26 mouse cellular contexts compared by ENCODE assay signal in the genomic region with DNA sequence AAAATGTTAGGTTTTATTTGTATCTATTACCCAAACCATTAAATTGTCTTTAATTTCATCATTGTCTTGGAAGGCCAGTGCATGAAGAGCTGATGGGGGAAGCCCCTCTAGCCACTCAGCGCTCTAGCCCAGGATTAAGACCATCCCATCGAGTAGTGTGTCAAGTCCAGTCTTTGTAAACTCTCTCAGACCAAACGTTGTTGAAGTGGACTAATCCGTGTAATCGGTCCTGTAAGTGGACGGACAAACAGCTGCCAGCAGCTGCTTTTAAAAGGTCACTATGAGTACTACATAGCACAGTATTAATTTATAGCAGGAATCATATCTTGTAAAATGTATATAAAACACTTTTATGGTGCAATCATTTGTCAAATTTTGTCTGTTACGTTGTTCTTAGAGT. TPM values are rescaled to one million over a fixed set of nuclear protein-coding genes. Genes with fewer than 3 reads are reported as not detected.
DNase-seq lines count a peak whose midpoint lies in the region; ATAC-seq and TF ChIP-seq lines count a peak whose summit lies in the region.
"Had no signal": no experiment of that assay in that cellular context is flagged by ENCODE, and none has a peak within 500 bp of the region (broad histone marks: within the 10 kb centered on the region; RNA-seq: fewer than 3 reads in every experiment).

No protein-coding gene starts in this region.

- intact Hi-C loops in left cerebral cortex, postnatal 36 days (cut with DNase I) = no loop called here

- H3K4me1 ChIP-seq in kidney, embryonic 15.5 days = no peaks in the 10 kb centered on the region
- H3K4me1 ChIP-seq in intestine, embryonic 16.5 days (ENCODE audit: control insufficient read depth, insufficient read depth, low read length) = peaks cover 5% of the 10 kb centered on the region; the same call in 1 of the 2 replicates
- H3K4me1 ChIP-seq: embryonic facial prominence, embryonic 15.5 days; hindbrain, embryonic 13.5 days; limb, embryonic 13.5 days; midbrain, embryonic 12.5 days had no signal

- H3K36me3 ChIP-seq in kidney, embryonic 15.5 days = peaks cover 29% of the 10 kb centered on the region; the same call in 1 of the 2 replicates
- H3K36me3 ChIP-seq in intestine, embryonic 16.5 days (ENCODE audit: control insufficient read depth, insufficient read depth, low read length) = 0 out of 2 replicates have a peak, but pooled peaks cover 3% of the 10 kb centered on the region

- peak; percentile 69; the same call in 1 of the 2 replicates for ATAC-seq in kidney, embryonic 15.5 days (replicated peaks; ENCODE audit: low FRiP score)
- ATAC-seq in intestine, embryonic 16.5 days = peak; percentile 90
- no peak for ATAC-seq in erythroid progenitor cell, adult 5-6 weeks (replicated peaks; ENCODE audit: low FRiP score, poor library complexity, severe bottlenecking)
- ATAC-seq: liver, embryonic 12.5 days; Patski had no signal

- WGBS in kidney, embryonic 15.5 days = 70% methylated on average over 7 of the region's 7 CpGs
- 52% methylated on average over 7 of the region's 7 CpGs for WGBS in intestine, embryonic 16.5 days

- no peaks in the 10 kb centered on the region for H3K27me3 ChIP-seq in kidney, embryonic 15.5 days
- no peaks in the 10 kb centered on the region for H3K27me3 ChIP-seq in intestine, embryonic 16.5 days (replicated peaks; ENCODE audit: control insufficient read depth, insufficient read depth, low read length)
- H3K27me3 ChIP-seq: embryonic facial prominence, embryonic 15.5 days; heart, embryonic 15.5 days; hindbrain, embryonic 13.5 days; limb, embryonic 13.5 days; liver, embryonic 12.5 days; midbrain, embryonic 12.5 days; Patski had no signal

- no peak for TF ChIP-seq CTCF in layer of hippocampus, adult 2 months (conservative IDR thresholded peaks at IDR 0.05)

- no peaks in the 10 kb centered on the region for H3K9me3 ChIP-seq in kidney, embryonic 15.5 days (replicated peaks)
- H3K9me3 ChIP-seq in intestine, embryonic 16.5 days (ENCODE audit: control insufficient read depth, low read length) = no peaks in the 10 kb centered on the region
- H3K9me3 ChIP-seq: embryonic facial prominence, embryonic 15.5 days; heart, embryonic 15.5 days; hindbrain, embryonic 13.5 days; limb, embryonic 13.5 days; liver, embryonic 12.5 days; midbrain, embryonic 12.5 days had no signal

- no peak overlapping the region for H3K27ac ChIP-seq in kidney, embryonic 15.5 days
- H3K27ac ChIP-seq in layer of hippocampus, adult 2 months = 0 out of 2 replicates have a peak overlapping the region, but pooled peaks have one; percentile 16
- no peak overlapping the region for H3K27ac ChIP-seq in intestine, embryonic 16.5 days (ENCODE audit: low read length)
- H3K27ac ChIP-seq: embryonic facial prominence, embryonic 15.5 days; heart, embryonic 15.5 days; hindbrain, embryonic 13.5 days; limb, embryonic 13.5 days; liver, embryonic 12.5 days; midbrain, embryonic 12.5 days had no signal

- H3K9ac ChIP-seq in kidney, embryonic 15.5 days = no peak overlapping the region
- no peak overlapping the region for H3K9ac ChIP-seq in intestine, embryonic 16.5 days (ENCODE audit: low read depth, low read length)
- H3K9ac ChIP-seq: embryonic facial prominence, embryonic 15.5 days; heart, embryonic 15.5 days; hindbrain, embryonic 13.5 days; limb, embryonic 13.5 days; liver, embryonic 12.5 days; midbrain, embryonic 12.5 days had no signal

- no peak for DNase-seq in kidney, postnatal 25 days
- no peak for DNase-seq in layer of hippocampus, adult 2 months (ENCODE audit: low spot score in 2 of 2)
- DNase-seq in layer of hippocampus, adult 8-10 months (ENCODE audit: low spot score in 2 of 2) = no peak
- peak; percentile 15 for DNase-seq in NIH3T3 (ENCODE audit: low read depth)
- no peak for DNase-seq in left cerebral cortex, postnatal 36 days (ENCODE audit: low spot score in 2 of 2)
- DNase-seq: adrenal gland, postnatal 36 days; cerebellum, adult 9-11 months; gastrocnemius, postnatal 36 days; heart, postnatal 36 days; layer of hippocampus, postnatal 36 days; lung, adult 18-20 months; thymus, adult 2 months; thymus, postnatal 4 days had no signal

- H3K4me2 ChIP-seq in kidney, embryonic 15.5 days = no peak overlapping the region
- H3K4me2 ChIP-seq in intestine, embryonic 16.5 days (ENCODE audit: low read depth, low read length) = no peak overlapping the region
- H3K4me2 ChIP-seq: embryonic facial prominence, embryonic 15.5 days; heart, embryonic 15.5 days; hindbrain, embryonic 13.5 days; limb, embryonic 13.5 days; liver, embryonic 12.5 days; midbrain, embryonic 12.5 days had no signal

- H3K4me3 ChIP-seq in kidney, embryonic 15.5 days (replicated peaks) = no peak overlapping the region
- no peak overlapping the region for H3K4me3 ChIP-seq in layer of hippocampus, adult 2 months
- no peak overlapping the region for H3K4me3 ChIP-seq in intestine, embryonic 16.5 days (ENCODE audit: low read length)
- H3K4me3 ChIP-seq: embryonic facial prominence, embryonic 15.5 days; heart, embryonic 15.5 days; hindbrain, embryonic 13.5 days; limb, embryonic 13.5 days; liver, embryonic 12.5 days; midbrain, embryonic 12.5 days had no signal

RNA-seq across cellular contexts. Expression of gene Vwa3a, which starts 6.2 kb away (rescaled TPM):
- polyA plus RNA-seq in kidney, embryonic 15.5 days (2015; fragmentation: Nextera tagmentation; extraction: Ambion mirVana) = 0.10 and 0.17 TPM in 2 replicates
- total RNA-seq in layer of hippocampus, adult 2 months (2021) = 10 to 100 TPM; 16.1 to 20.3 TPM
- total RNA-seq in layer of hippocampus, adult 8-10 months (2022) = 10 to 100 TPM; 15.7 to 19.1 (median 17.9) TPM
- 0.38 and 0.44 TPM in 2 replicates for polyA plus RNA-seq in intestine, embryonic 16.5 days (2015; fragmentation: Nextera tagmentation; extraction: Ambion mirVana)
- total RNA-seq in erythroid progenitor cell, adult 5-6 weeks (2015; ENCODE audit: low replicate concordance) = not detected in 2 replicates
- total RNA-seq in erythroid progenitor cell, adult 5-6 weeks (2017; ENCODE audit: low replicate concordance) = 4.6 TPM in 1 of 2 replicates, not detected in the other
- total RNA-seq in left cerebral cortex, postnatal 36 days (2021) = 10 to 100 TPM; 14.6 to 17.6 TPM
- total RNA-seq: common myeloid progenitor, adult 5-6 weeks; megakaryocyte, adult 5-6 weeks; neutrophil, adult 5-6 weeks had no signal
- polyA plus RNA-seq: liver, embryonic 12.5 days had no signal

RNA-seq across cellular contexts. Expression of gene Mosmo, which starts 55.5 kb away (rescaled TPM):
- polyA plus RNA-seq in kidney, embryonic 15.5 days (2015; fragmentation: Nextera tagmentation; extraction: Ambion mirVana) = 12.3 and 13.3 TPM in 2 replicates
- total RNA-seq in layer of hippocampus, adult 2 months (2021) = 10 to 100 TPM; 93.5 to 99.0 TPM
- 10 to 100 TPM; 76.4 to 84.5 (median 78.2) TPM for total RNA-seq in layer of hippocampus, adult 8-10 months (2022)
- polyA plus RNA-seq in intestine, embryonic 16.5 days (2015; fragmentation: Nextera tagmentation; extraction: Ambion mirVana) = 5.1 and 6.3 TPM in 2 replicates
- 31.7 and 41.1 TPM in 2 replicates for total RNA-seq in erythroid progenitor cell, adult 5-6 weeks (2015; ENCODE audit: low replicate concordance)
- total RNA-seq in erythroid progenitor cell, adult 5-6 weeks (2017; ENCODE audit: low replicate concordance) = 26.8 and 27.0 TPM in 2 replicates
- total RNA-seq in left cerebral cortex, postnatal 36 days (2021) = 10 to 100 TPM; 80.7 to 84.6 TPM
